Mouse (Mus musculus) megakaryocyte, embryonic 14.5 days (primary cell): Measurements from ENCODE around the gene Tmem104.

ENCODE experiments used
- FLI1 ChIP-seq: IDR thresholded peaks from 2 replicates; pipeline ENCODE4 v1.6.1; 2012; ENCODE audit warnings: low read length, inconsistent platforms, mixed read lengths
- GATA1 ChIP-seq: IDR thresholded peaks from 3 replicates; pipeline ENCODE4 v1.6.1; 2012; ENCODE audit warnings: mixed read lengths, low read length, inconsistent platforms, borderline replicate concordance

DNA sequence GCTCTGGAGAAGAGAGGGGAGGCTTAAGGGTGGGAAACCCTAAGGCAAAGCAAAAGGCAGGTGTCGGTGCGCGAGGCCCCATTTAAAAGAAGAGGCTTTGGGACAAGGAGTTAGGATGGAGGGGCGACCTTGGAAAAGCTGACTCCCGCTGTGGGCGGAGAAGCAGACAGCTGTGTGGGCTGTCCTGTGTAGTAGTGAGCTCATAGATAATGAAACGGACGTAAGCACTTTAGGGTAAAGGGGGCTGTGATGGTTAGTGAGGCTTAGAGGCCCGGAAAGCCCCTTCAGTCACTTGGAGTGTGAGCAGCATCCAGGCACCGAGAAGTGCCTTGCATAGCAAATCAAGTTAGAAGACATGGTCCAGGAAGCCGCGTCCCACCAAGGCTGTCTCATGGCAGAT is 406 bp downstream of the Tmem104 start, which contains the start of gene Nat9:
- no peak for TF ChIP-seq GATA1
- no peak for TF ChIP-seq FLI1
